Mouse (Mus musculus): ENCODE results near the gene C87436. TPM values are rescaled to one million over a fixed set of nuclear protein-coding genes. Genes with fewer than 3 reads are reported as not detected.

The C87436 gene
- polyA plus RNA-seq, 1 experiment = 24.3 TPM

GRCm38 (mm10) chr6:86522001-86522911 is 84.1 kb downstream of the C87436 start:
- H3K27ac ChIP-seq (ENCODE audit: insufficient read depth, low read length) = no peak overlapping the region
- H3K4me3 ChIP-seq (replicated peaks; ENCODE audit: insufficient read depth, low read depth, low read length) = no peak overlapping the region
- no peaks in the 10 kb centered on the region for H3K27me3 ChIP-seq (ENCODE audit: control insufficient read depth, insufficient read depth, low read length)
- DNase-seq = no peak
- 73% methylated on average over 5 of the region's 5 CpGs for WGBS
- TF ChIP-seq CTCF (IDR thresholded peaks at IDR 0.05; ENCODE audit: borderline replicate concordance, insufficient read depth, low read depth, low read length) = no peak
- TF ChIP-seq POLR2A (IDR thresholded peaks at IDR 0.05; ENCODE audit: borderline replicate concordance, insufficient read depth, low read length) = no peak
- H3K4me1 ChIP-seq (ENCODE audit: control insufficient read depth, insufficient read depth, low read length) = peaks cover 6% of the 10 kb centered on the region

Other genes with a start within 250 kb of the C87436 start
- 13.9 and 16.1 TPM in 2 replicates for gene Tgfa, start 243.2 kb upstream of the C87436 start, polyA plus RNA-seq (2012; rRNA removed)
- gene Fam136a, start 72.7 kb upstream of the C87436 start, polyA plus RNA-seq (2012; rRNA removed) = 22.4 and 22.6 TPM in 2 replicates
- gene Snrpg, start 67.1 kb upstream of the C87436 start, polyA plus RNA-seq (2012; rRNA removed) = 62.2 and 74.2 TPM in 2 replicates
- gene Pcyox1, start 41.2 kb upstream of the C87436 start, polyA plus RNA-seq (2012; rRNA removed) = 59.5 and 61.1 TPM in 2 replicates
- 119 and 133 TPM in 2 replicates for gene Tia1, start 34.2 kb upstream of the C87436 start, polyA plus RNA-seq (2012; rRNA removed)
- 0.82 and 1.1 TPM in 2 replicates for gene Gm44790, start 11.7 kb upstream of the C87436 start, polyA plus RNA-seq (2012; rRNA removed)
- gene Pcbp1, start 87.9 kb downstream of the C87436 start, polyA plus RNA-seq (2012; rRNA removed) = 179 and 186 TPM in 2 replicates
- gene Asprv1, start 189.8 kb downstream of the C87436 start, polyA plus RNA-seq (2012; rRNA removed) = 2.1 and 2.5 TPM in 2 replicates
- gene Mxd1, start 230.8 kb downstream of the C87436 start, polyA plus RNA-seq (2012; rRNA removed) = 21.1 and 21.9 TPM in 2 replicates
- 59.8 and 62.5 TPM in 2 replicates for gene Snrnp27, start 246.1 kb downstream of the C87436 start, polyA plus RNA-seq (2012; rRNA removed)

All from cerebellum, adult 2 months (tissue).